Mouse (Mus musculus) brain, embryonic 14.5 days (tissue): ENCODE measurements at regions not wholly inside any gene's neighbourhood (a gene's known extent, or its start where the extent isn't known, plus 50 kb on each side); places are given as distances from the start of the nearest gene placed in this dataset.

ENCODE experiments used
- CTCF ChIP-seq: fragments of 200-500 bp; IDR thresholded peaks from 2 replicates; pipeline ENCODE4 v1.5.1; 2012; ENCODE audit warnings: inconsistent platforms, mild to moderate bottlenecking, moderate library complexity, borderline replicate concordance; ENCODE audit not compliant: insufficient read depth, insufficient read length; ENCODE audit errors: extremely low read depth
- POLR2A ChIP-seq: fragments of 200-500 bp; IDR thresholded peaks from 2 replicates; pipeline ENCODE4 v1.6.1; 2012; ENCODE audit warnings: mild to moderate bottlenecking, inconsistent platforms, borderline replicate concordance; ENCODE audit not compliant: poor library complexity, insufficient read depth, insufficient read length, severe bottlenecking; ENCODE audit errors: extremely low read depth

DNA sequence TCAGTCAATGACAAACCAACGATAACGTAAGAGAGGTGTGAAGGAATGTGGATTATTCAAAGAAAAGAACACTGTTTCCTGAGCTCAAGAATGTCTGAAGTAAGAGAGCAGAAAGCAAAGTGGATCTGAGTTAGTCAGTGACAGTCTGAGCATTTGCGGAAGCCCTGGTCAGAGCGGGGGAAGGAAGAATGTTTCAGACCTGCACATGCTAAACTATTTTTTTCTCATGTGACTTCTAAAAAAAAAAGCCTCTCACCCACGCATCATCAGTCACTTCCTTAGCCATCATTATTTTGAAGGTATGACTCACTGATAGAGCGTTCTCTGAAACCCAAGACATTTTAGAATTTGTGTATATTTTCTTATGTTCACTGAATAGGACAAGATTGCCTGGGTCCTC is 70.2 kb upstream of the Rasa1 start:
- TF ChIP-seq CTCF (no peak), POLR2A (no peak)
